Mouse (Mus musculus): Measurements from ENCODE around the gene Myo5a. TPM values are rescaled to one million over a fixed set of nuclear protein-coding genes. Genes with fewer than 3 reads are reported as not detected.

Myo5a gene
- polyA plus RNA-seq, 1 experiment from 2014 or later, result 20.6 TPM

GRCm38 (mm10) chr9:75071706-75072192, 934 bp downstream of the Myo5a start:
- Histone ChIP-seq H3K4me3 (ENCODE audit: low read depth, low read length) (peak overlapping the region; percentile 77), H3K36me3 (ENCODE audit: insufficient read depth) (no peaks in the 10 kb centered on the region), H3K9me3 (ENCODE audit: low read depth, low read length) (no peaks in the 10 kb centered on the region), H3K4me2 (peak overlapping the region; percentile 93), H3K27ac (ENCODE audit: low read depth) (peak overlapping the region; percentile 82), H3K4me1 (ENCODE audit: insufficient read depth) (peaks cover 3% of the 10 kb centered on the region; the same call in 1 of the 2 replicates), H3K9ac (peak overlapping the region; percentile 78), H3K27me3 (ENCODE audit: insufficient read depth, low read length) (no peaks in the 10 kb centered on the region)
- DNase-seq, result peak; percentile 59
- under 1% methylated on average over 29 of the region's 29 CpGs for WGBS
- TF ChIP-seq CTCF (IDR thresholded peaks at IDR 0.05; ENCODE audit: low read depth), result no peak
- peak; percentile 9 for ATAC-seq (ENCODE audit: insufficient read depth)

DNA sequence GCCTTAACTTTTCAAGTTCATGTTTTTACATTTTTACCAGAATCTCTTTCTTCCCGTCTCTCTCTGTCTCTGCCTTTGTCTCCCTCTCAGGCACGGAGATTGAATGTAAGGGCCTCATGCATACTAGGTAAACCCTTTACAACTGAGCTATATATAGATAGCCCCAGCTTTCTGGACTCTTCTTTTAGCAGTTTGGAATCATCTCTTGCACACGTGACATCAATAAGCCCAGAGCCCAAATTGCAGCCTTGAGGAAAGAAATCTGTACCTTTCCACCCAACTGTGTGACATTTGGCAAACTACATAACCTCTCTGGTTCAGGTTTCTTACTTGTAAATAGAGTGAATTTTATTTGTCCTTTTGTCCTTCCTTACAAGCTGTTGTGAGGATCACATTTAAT, 1.5 kb downstream of the Myo5a start:
- H3K4me2 ChIP-seq, result peak overlapping the region; percentile 93
- 27% methylated on average over 3 of the region's 3 CpGs for WGBS
- H3K27ac ChIP-seq (ENCODE audit: low read depth), result no peak overlapping the region
- no peaks in the 10 kb centered on the region for H3K36me3 ChIP-seq (ENCODE audit: insufficient read depth)
- H3K9me3 ChIP-seq (ENCODE audit: low read depth, low read length), result no peaks in the 10 kb centered on the region
- H3K4me3 ChIP-seq (ENCODE audit: low read depth, low read length), result peak overlapping the region; percentile 77; the same call in 1 of the 2 replicates
- ATAC-seq (ENCODE audit: insufficient read depth) (no peak), DNase-seq (no peak)
- TF ChIP-seq CTCF (IDR thresholded peaks at IDR 0.05; ENCODE audit: low read depth), result no peak
- no peaks in the 10 kb centered on the region for H3K27me3 ChIP-seq (ENCODE audit: insufficient read depth, low read length)
- peak overlapping the region; percentile 78 for H3K9ac ChIP-seq
- H3K4me1 ChIP-seq (ENCODE audit: insufficient read depth), result peaks cover 3% of the 10 kb centered on the region; the same call in 1 of the 2 replicates

DNA sequence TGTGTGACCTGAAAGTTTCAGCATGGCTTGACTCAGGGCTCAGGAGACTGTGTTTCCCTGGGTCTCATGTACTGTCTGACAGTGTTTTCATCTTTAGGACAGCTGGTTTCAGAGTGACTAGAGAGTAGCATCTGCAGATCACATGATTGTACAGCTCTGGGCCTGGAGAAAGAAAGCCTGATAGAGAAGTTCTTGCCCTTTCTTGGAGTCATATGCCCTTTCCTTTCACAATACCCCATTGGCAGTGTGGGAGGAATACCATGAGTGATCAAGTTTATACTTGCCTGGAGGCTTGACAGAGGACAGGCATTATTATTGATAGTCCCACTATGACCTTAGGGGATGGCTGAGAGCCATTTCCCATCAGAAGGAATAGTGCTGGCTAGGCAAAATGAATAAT, 6.4 kb downstream of the Myo5a start:
- no peak for ATAC-seq (ENCODE audit: insufficient read depth)
- Histone ChIP-seq H3K36me3 (ENCODE audit: insufficient read depth) (no peaks in the 10 kb centered on the region), H3K4me2 (no peak overlapping the region), H3K4me3 (ENCODE audit: low read depth, low read length) (no peak overlapping the region), H3K27ac (ENCODE audit: low read depth) (no peak overlapping the region), H3K9ac (no peak overlapping the region), H3K27me3 (ENCODE audit: insufficient read depth, low read length) (no peaks in the 10 kb centered on the region), H3K4me1 (ENCODE audit: insufficient read depth) (no peaks in the 10 kb centered on the region), H3K9me3 (ENCODE audit: low read depth, low read length) (no peaks in the 10 kb centered on the region)
- no peak for TF ChIP-seq CTCF (IDR thresholded peaks at IDR 0.05; ENCODE audit: low read depth)
- DNase-seq, result no peak

- Histone ChIP-seq H3K27me3 (ENCODE audit: insufficient read depth, low read length) (no peaks in the 10 kb centered on the region), H3K4me2 (no peak overlapping the region), H3K4me1 (ENCODE audit: insufficient read depth) (no peaks in the 10 kb centered on the region), H3K9ac (no peak overlapping the region), H3K27ac (ENCODE audit: low read depth) (no peak overlapping the region), H3K4me3 (ENCODE audit: low read depth, low read length) (no peak overlapping the region), H3K36me3 (ENCODE audit: insufficient read depth) (no peaks in the 10 kb centered on the region), H3K9me3 (ENCODE audit: low read depth, low read length) (no peaks in the 10 kb centered on the region)
- no peak for TF ChIP-seq CTCF (IDR thresholded peaks at IDR 0.05; ENCODE audit: low read depth)
- 57% methylated on average over 5 of the region's 5 CpGs for WGBS
- ATAC-seq (ENCODE audit: insufficient read depth) (no peak), DNase-seq (no peak)
Measured at GRCm38 (mm10) chr9:75085242-75085824, 14.5 kb downstream of the Myo5a start.

- DNase-seq, result no peak
- Histone ChIP-seq H3K9me3 (ENCODE audit: low read depth, low read length) (no peaks in the 10 kb centered on the region), H3K4me1 (ENCODE audit: insufficient read depth) (no peaks in the 10 kb centered on the region), H3K36me3 (ENCODE audit: insufficient read depth) (no peaks in the 10 kb centered on the region), H3K4me2 (no peak overlapping the region), H3K4me3 (ENCODE audit: low read depth, low read length) (no peak overlapping the region), H3K27me3 (ENCODE audit: insufficient read depth, low read length) (no peaks in the 10 kb centered on the region), H3K9ac (no peak overlapping the region), H3K27ac (ENCODE audit: low read depth) (no peak overlapping the region)
- WGBS, result 49% methylated on average over 2 of the region's 2 CpGs
- ATAC-seq (ENCODE audit: insufficient read depth), result no peak
- no peak for TF ChIP-seq CTCF (IDR thresholded peaks at IDR 0.05; ENCODE audit: low read depth)
Measured at GRCm38 (mm10) chr9:75087823-75088222, 17.0 kb downstream of the Myo5a start.

GRCm38 (mm10) chr9:75089285-75089684, 18.5 kb downstream of the Myo5a start:
- Histone ChIP-seq H3K4me3 (ENCODE audit: low read depth, low read length) (no peak overlapping the region), H3K9ac (no peak overlapping the region), H3K4me2 (no peak overlapping the region), H3K27ac (ENCODE audit: low read depth) (no peak overlapping the region), H3K27me3 (ENCODE audit: insufficient read depth, low read length) (no peaks in the 10 kb centered on the region), H3K9me3 (ENCODE audit: low read depth, low read length) (no peaks in the 10 kb centered on the region), H3K4me1 (ENCODE audit: insufficient read depth) (no peaks in the 10 kb centered on the region), H3K36me3 (ENCODE audit: insufficient read depth) (no peaks in the 10 kb centered on the region)
- WGBS, result 63% methylated on average over 3 of the region's 3 CpGs
- TF ChIP-seq CTCF (IDR thresholded peaks at IDR 0.05; ENCODE audit: low read depth), result no peak
- ATAC-seq (ENCODE audit: insufficient read depth), result no peak
- no peak for DNase-seq

DNA sequence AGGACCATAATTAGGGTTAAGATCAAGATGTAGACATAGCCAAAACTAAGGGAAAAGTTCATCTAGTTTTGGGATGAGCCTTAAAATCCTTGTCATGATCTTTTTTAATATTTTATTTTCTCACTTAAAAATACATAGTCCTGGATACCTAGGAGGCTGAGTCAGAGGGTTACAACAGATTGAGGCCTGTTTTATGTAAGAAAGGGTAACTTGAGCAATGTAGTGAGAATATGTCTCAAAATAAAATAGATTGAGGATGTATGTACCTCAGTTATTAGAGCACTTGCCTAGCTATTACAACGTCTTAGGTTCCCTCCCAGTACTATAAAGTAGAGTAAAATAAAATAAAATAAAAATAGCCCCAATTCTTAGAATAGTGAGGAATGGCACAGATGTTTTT, 21.3 kb downstream of the Myo5a start:
- Histone ChIP-seq H3K9me3 (ENCODE audit: low read depth, low read length) (no peaks in the 10 kb centered on the region), H3K4me1 (ENCODE audit: insufficient read depth) (no peaks in the 10 kb centered on the region), H3K36me3 (ENCODE audit: insufficient read depth) (no peaks in the 10 kb centered on the region), H3K9ac (no peak overlapping the region), H3K27ac (ENCODE audit: low read depth) (no peak overlapping the region), H3K27me3 (ENCODE audit: insufficient read depth, low read length) (no peaks in the 10 kb centered on the region), H3K4me3 (ENCODE audit: low read depth, low read length) (no peak overlapping the region), H3K4me2 (no peak overlapping the region)
- ATAC-seq (ENCODE audit: insufficient read depth) (no peak), DNase-seq (no peak)
- TF ChIP-seq CTCF (IDR thresholded peaks at IDR 0.05; ENCODE audit: low read depth), result no peak
- 76% methylated on average over 1 of the region's 1 CpGs for WGBS

All from lung, embryonic 14.5 days (tissue).